Mouse (Mus musculus) hindbrain, embryonic 13.5 days (tissue): ENCODE data around the gene Col6a4. TPM values are rescaled to one million over a fixed set of nuclear protein-coding genes. Genes with fewer than 3 reads are reported as not detected.

Experiments
- ATAC-seq: fragments of 200-750 bp; cut with Nextera tagmentation; 2 replicates; pipeline ENCODE4 v1.8.0; 2017; ENCODE audit warnings: moderate TSS enrichment; ENCODE audit not compliant: low FRiP score
- H3K27ac ChIP-seq: fragments of 300-500 bp; sonication (generic); 2 replicates; pipeline ENCODE4 v1.5.1; 2015; ENCODE audit warnings: inconsistent platforms, mild to moderate bottlenecking, moderate library complexity
- H3K27me3 ChIP-seq: fragments of 300-500 bp; sonication (generic); 2 replicates; pipeline ENCODE4 v1.6.1; 2015; ENCODE audit warnings: mild to moderate bottlenecking, inconsistent platforms
- H3K36me3 ChIP-seq: fragments of 300-500 bp; sonication (generic); 2 replicates; pipeline ENCODE4 v1.6.1; 2015; ENCODE audit warnings: mild to moderate bottlenecking, inconsistent platforms
- H3K4me1 ChIP-seq: fragments of 300-500 bp; sonication (generic); replicated peaks from 2 replicates; pipeline ENCODE4 v1.6.1; 2015; ENCODE audit warnings: inconsistent platforms
- H3K4me2 ChIP-seq: fragments of 300-500 bp; sonication (generic); 2 replicates; pipeline ENCODE4 v1.6.1; 2015; ENCODE audit warnings: inconsistent platforms, mild to moderate bottlenecking, moderate library complexity
- H3K4me3 ChIP-seq: fragments of 300-500 bp; sonication (generic); 2 replicates; pipeline ENCODE4 v1.5.1; 2015; ENCODE audit warnings: mild to moderate bottlenecking, inconsistent platforms
- H3K9ac ChIP-seq: fragments of 300-500 bp; sonication (generic); 2 replicates; pipeline ENCODE4 v1.6.1; 2015; ENCODE audit warnings: mild to moderate bottlenecking, inconsistent platforms
- H3K9me3 ChIP-seq: fragments of 300-500 bp; sonication (generic); 2 replicates; pipeline ENCODE4 v1.6.1; 2016; ENCODE audit warnings: inconsistent platforms
- WGBS: fragments of 180-500 bp; shearing (Covaris S2); methylation state at CpG from one replicate; pipeline ENCODE4 v1.1.7; 2015; 5-methylcytosine and 5-hydroxymethylcytosine counted together
- polyA plus RNA-seq: library from polyadenylated mRNA; unstranded; fragments of >200 nt; fragmentation: Nextera tagmentation; extraction: Ambion mirVana; gene quantifications from 2 replicates; pipeline ENCODE4 v1.2.1, GENCODE M21; 2015

Col6a4 gene
- polyA plus RNA-seq, 1 experiment from 2014 or later, result 1.1 TPM

DNA sequence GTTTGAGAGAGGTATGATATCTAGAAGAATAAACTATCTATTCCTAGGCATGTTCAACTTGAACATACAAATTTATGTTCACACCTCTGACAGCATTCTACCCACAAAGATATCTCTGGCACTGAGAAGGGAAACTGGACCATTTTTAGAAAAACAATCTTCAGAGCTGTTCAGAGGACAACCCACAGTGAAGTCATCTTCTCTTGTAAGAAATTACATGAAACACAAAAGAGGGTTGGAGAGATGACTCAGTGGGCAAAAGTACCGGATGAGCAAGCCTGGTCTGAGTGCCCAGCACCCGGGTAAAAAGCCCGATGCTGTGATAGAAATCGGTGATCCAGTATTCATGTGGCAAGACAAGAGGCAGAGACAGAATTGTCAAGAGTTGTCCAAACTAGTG is 43.1 kb downstream of the Col6a4 start:
- Histone ChIP-seq H3K4me1 (no peaks in the 10 kb centered on the region), H3K9me3 (no peaks in the 10 kb centered on the region), H3K9ac (no peak overlapping the region), H3K27me3 (no peaks in the 10 kb centered on the region), H3K4me3 (no peak overlapping the region), H3K36me3 (no peaks in the 10 kb centered on the region), H3K4me2 (no peak overlapping the region), H3K27ac (no peak overlapping the region)
- ATAC-seq, result no peak
- 93% methylated on average over 4 of the region's 4 CpGs for WGBS

GRCm38 (mm10) chr9:106043921-106044503 is 52.6 kb downstream of the Col6a4 start:
- H3K4me3 ChIP-seq, result no peak overlapping the region
- H3K27ac ChIP-seq, result no peak overlapping the region
- 70% methylated on average over 9 of the region's 9 CpGs for WGBS
- no peaks in the 10 kb centered on the region for H3K4me1 ChIP-seq
- 0 out of 2 replicates have a peak overlapping the region, but pooled peaks have one; percentile 39 for H3K9ac ChIP-seq
- H3K9me3 ChIP-seq, result no peaks in the 10 kb centered on the region
- no peak overlapping the region for H3K4me2 ChIP-seq
- H3K27me3 ChIP-seq, result no peaks in the 10 kb centered on the region
- no peaks in the 10 kb centered on the region for H3K36me3 ChIP-seq
- no peak for ATAC-seq

DNA sequence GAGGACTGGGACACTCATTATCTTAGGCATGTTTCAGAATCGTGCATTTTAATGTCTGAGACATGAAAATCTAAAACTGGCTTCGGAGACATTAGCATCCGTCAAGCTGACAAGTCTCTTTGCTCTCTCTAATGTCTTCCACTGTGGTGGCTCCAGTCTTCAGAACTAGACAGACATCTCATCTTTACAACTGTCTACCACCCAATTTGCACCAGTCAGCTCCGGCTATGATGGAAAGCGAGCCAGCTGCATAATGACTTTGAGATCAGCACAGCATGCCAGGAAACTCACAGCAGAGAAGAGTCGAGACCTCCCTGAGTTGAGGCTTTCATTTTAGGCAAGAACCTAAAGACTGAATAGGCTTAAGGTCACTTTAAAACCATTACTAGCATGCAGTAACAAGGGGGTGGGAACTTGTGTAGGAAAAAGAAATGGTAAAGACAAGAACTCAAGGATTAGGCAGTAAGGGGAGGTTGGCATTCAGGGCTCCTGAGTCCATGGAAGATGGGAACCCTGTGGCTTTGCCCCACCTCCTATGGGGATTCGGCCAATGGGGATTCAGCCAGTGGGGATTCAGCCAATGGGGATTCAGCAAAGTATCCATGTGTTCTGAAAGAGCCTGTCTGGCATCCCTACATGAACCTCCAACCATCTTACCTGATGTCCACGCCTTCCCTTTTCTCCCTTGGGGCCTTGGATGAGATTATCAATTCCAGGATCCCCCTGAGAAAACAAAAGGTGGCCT is 56.5 kb downstream of the Col6a4 start:
- no peaks in the 10 kb centered on the region for H3K36me3 ChIP-seq
- no peak overlapping the region for H3K27ac ChIP-seq
- H3K4me2 ChIP-seq, result no peak overlapping the region
- no peak overlapping the region for H3K4me3 ChIP-seq
- 77% methylated on average over 8 of the region's 8 CpGs for WGBS
- H3K27me3 ChIP-seq, result no peaks in the 10 kb centered on the region
- no peak overlapping the region for H3K9ac ChIP-seq
- no peak for ATAC-seq
- H3K4me1 ChIP-seq, result no peaks in the 10 kb centered on the region
- no peaks in the 10 kb centered on the region for H3K9me3 ChIP-seq

DNA sequence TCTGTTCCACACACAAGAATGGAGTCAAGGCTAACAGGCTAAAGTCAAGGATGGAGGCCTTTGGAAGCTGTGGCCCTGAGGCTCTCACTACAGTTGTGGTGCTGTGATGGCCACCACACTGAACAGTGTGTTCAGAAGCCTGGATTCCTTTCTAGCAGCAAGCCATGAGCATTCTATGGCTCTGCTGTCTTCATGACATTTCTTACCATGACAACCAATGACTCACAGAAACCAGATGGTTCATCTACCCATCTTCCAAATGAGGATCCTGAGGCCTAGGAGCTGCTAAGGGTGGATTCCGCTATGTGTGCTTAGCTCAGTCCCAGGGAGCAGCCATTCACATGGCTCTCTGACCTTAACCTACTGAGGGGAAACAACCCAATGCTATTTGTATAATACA is 57.3 kb downstream of the Col6a4 start:
- no peaks in the 10 kb centered on the region for H3K36me3 ChIP-seq
- H3K27me3 ChIP-seq, result no peaks in the 10 kb centered on the region
- no peaks in the 10 kb centered on the region for H3K9me3 ChIP-seq
- ATAC-seq, result no peak
- no peak overlapping the region for H3K4me3 ChIP-seq
- H3K4me2 ChIP-seq, result no peak overlapping the region
- H3K4me1 ChIP-seq, result no peaks in the 10 kb centered on the region
- H3K9ac ChIP-seq, result no peak overlapping the region
- H3K27ac ChIP-seq, result no peak overlapping the region
- 70% methylated on average over 1 of the region's 1 CpGs for WGBS

- Histone ChIP-seq H3K9me3 (no peaks in the 10 kb centered on the region), H3K4me1 (no peaks in the 10 kb centered on the region), H3K36me3 (no peaks in the 10 kb centered on the region), H3K9ac (no peak overlapping the region), H3K4me3 (no peak overlapping the region), H3K4me2 (no peak overlapping the region), H3K27ac (no peak overlapping the region), H3K27me3 (no peaks in the 10 kb centered on the region)
- no peak for ATAC-seq
- 6% methylated on average over 4 of the region's 4 CpGs for WGBS
These were observed 57.7 kb downstream of the Col6a4 start for GRCm38 (mm10) chr9:106038865-106039264.

- no peaks in the 10 kb centered on the region for H3K4me1 ChIP-seq
- no peak overlapping the region for H3K27ac ChIP-seq
- H3K4me3 ChIP-seq, result no peak overlapping the region
- WGBS, result 87% methylated on average over 3 of the region's 3 CpGs
- H3K9ac ChIP-seq, result no peak overlapping the region
- H3K27me3 ChIP-seq, result no peaks in the 10 kb centered on the region
- no peaks in the 10 kb centered on the region for H3K9me3 ChIP-seq
- no peak for ATAC-seq
- H3K4me2 ChIP-seq, result no peak overlapping the region
- no peaks in the 10 kb centered on the region for H3K36me3 ChIP-seq
These were observed 80.9 kb downstream of the Col6a4 start for GRCm38 (mm10) chr9:106015666-106016065.

DNA sequence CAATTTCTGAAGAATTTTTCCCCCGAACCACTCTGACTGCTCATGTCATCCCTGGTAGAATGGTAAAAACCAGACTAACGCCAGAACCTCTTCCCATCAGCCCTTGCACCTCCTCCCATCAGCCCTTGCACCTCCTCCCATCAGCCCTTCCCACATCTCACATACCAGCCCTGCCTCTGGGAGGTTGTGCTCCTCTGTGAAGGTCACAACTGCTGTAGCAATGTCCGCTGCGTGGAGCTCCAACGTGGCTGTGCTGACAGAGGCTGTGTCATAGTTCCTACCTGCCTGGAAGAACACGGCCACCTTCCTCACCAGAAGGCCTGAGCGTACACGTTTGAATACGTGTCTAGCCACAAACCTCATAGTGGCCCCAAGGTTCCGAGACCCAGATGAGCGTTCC is 83.4 kb downstream of the Col6a4 start:
- ATAC-seq, result no peak
- no peak overlapping the region for H3K4me2 ChIP-seq
- H3K36me3 ChIP-seq, result no peaks in the 10 kb centered on the region
- no peak overlapping the region for H3K9ac ChIP-seq
- 94% methylated on average over 11 of the region's 11 CpGs for WGBS
- H3K27me3 ChIP-seq, result no peaks in the 10 kb centered on the region
- no peak overlapping the region for H3K27ac ChIP-seq
- no peaks in the 10 kb centered on the region for H3K9me3 ChIP-seq
- no peak overlapping the region for H3K4me3 ChIP-seq
- H3K4me1 ChIP-seq, result no peaks in the 10 kb centered on the region

DNA sequence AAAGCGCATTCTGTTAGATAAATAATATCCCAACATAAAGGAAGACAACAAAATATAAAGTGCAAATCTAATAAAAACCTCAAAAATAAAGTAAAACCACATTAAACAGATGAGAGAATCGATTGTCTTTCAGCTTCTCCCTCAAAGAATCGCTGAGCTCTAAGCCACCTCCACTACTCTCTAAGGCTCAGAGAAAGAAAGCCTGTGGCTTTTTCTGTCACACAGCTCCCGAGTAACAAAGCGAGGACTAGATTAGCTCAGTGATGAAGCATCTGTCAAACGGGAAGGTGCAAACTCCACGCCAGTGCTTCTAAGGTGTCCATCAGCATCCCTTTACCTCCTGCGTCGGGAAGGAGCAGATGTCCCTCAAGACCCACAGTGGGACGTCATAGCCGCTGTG is 98.6 kb downstream of the Col6a4 start:
- no peaks in the 10 kb centered on the region for H3K4me1 ChIP-seq
- H3K9me3 ChIP-seq, result no peaks in the 10 kb centered on the region
- no peaks in the 10 kb centered on the region for H3K27me3 ChIP-seq
- no peak for ATAC-seq
- H3K4me2 ChIP-seq, result no peak overlapping the region
- H3K9ac ChIP-seq, result no peak overlapping the region
- H3K4me3 ChIP-seq, result no peak overlapping the region
- H3K27ac ChIP-seq, result no peak overlapping the region
- no peaks in the 10 kb centered on the region for H3K36me3 ChIP-seq
- 65% methylated on average over 11 of the region's 11 CpGs for WGBS

DNA sequence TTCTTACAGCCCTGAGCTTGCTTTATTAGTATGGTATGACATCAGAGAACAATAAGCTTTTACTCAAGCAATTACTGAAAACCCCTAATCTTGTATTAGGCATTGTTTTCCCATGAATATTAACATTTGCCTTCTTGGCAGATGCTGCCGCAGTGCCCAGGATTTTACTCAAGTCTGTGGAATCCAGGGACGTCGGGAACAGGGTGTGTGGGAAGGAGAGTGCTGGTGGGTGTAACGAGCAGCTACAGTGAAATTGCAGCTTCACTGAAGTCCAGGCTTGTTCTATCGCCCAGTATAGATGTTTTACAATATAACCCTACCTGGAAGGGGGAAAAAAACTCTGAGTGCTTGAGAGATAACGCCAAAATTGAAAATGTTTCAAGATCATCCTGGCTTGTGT is 104.2 kb downstream of the Col6a4 start:
- Histone ChIP-seq H3K27ac (no peak overlapping the region), H3K36me3 (no peaks in the 10 kb centered on the region), H3K27me3 (no peaks in the 10 kb centered on the region), H3K4me2 (no peak overlapping the region), H3K4me3 (no peak overlapping the region), H3K9me3 (no peaks in the 10 kb centered on the region), H3K9ac (no peak overlapping the region), H3K4me1 (no peaks in the 10 kb centered on the region)
- no peak for ATAC-seq
- 83% methylated on average over 6 of the region's 6 CpGs for WGBS

DNA sequence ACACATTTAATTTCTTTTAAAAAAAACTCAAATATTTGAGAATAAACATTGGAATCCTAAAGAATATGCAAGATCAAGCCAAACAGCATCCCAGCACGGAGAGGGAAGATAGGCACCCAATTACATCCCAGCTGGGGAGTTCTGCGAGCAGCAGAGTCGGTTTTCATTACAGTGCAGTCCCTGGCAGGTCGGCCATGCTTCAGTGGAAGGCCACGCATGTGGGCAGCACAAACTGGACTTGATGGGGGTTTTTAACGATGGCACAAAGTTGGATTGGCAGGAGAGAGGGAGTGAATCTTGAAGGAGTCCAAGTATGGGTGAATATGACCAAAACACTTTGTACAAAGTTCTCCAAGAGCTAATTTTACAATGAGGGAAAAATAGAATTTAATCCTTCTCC is 106.5 kb downstream of the Col6a4 start:
- no peak for ATAC-seq
- WGBS, result 71% methylated on average over 6 of the region's 6 CpGs
- peaks cover 5% of the 10 kb centered on the region for H3K4me1 ChIP-seq

GRCm38 (mm10) chr9:105989468-105989867 is 107.1 kb downstream of the Col6a4 start:
- H3K27me3 ChIP-seq, result no peaks in the 10 kb centered on the region
- H3K4me2 ChIP-seq, result no peak overlapping the region
- H3K9ac ChIP-seq, result no peak overlapping the region
- peaks cover 11% of the 10 kb centered on the region for H3K4me1 ChIP-seq
- no peak for ATAC-seq
- no peak overlapping the region for H3K27ac ChIP-seq
- H3K4me3 ChIP-seq, result no peak overlapping the region
- WGBS, result 75% methylated on average over 6 of the region's 6 CpGs
- H3K9me3 ChIP-seq, result no peaks in the 10 kb centered on the region
- no peaks in the 10 kb centered on the region for H3K36me3 ChIP-seq

More for the DNA sequence above, 106.5 kb downstream of the Col6a4 start:
- Histone ChIP-seq H3K4me3 (no peak overlapping the region), H3K9ac (no peak overlapping the region), H3K4me2 (no peak overlapping the region), H3K27ac (no peak overlapping the region), H3K36me3 (no peaks in the 10 kb centered on the region), H3K27me3 (no peaks in the 10 kb centered on the region), H3K9me3 (no peaks in the 10 kb centered on the region)

- ATAC-seq, result no peak; the same call in 1 of the 2 replicates
- 63% methylated on average over 8 of the region's 8 CpGs for WGBS
- no peak overlapping the region for H3K4me3 ChIP-seq
- H3K27me3 ChIP-seq, result no peaks in the 10 kb centered on the region
- H3K36me3 ChIP-seq, result no peaks in the 10 kb centered on the region
- H3K4me1 ChIP-seq, result peaks cover 12% of the 10 kb centered on the region
- H3K9ac ChIP-seq, result no peak overlapping the region
- H3K9me3 ChIP-seq, result no peaks in the 10 kb centered on the region
- no peak overlapping the region for H3K27ac ChIP-seq
- no peak overlapping the region for H3K4me2 ChIP-seq
These were observed 108.5 kb downstream of the Col6a4 start for GRCm38 (mm10) chr9:105988096-105988495.

DNA sequence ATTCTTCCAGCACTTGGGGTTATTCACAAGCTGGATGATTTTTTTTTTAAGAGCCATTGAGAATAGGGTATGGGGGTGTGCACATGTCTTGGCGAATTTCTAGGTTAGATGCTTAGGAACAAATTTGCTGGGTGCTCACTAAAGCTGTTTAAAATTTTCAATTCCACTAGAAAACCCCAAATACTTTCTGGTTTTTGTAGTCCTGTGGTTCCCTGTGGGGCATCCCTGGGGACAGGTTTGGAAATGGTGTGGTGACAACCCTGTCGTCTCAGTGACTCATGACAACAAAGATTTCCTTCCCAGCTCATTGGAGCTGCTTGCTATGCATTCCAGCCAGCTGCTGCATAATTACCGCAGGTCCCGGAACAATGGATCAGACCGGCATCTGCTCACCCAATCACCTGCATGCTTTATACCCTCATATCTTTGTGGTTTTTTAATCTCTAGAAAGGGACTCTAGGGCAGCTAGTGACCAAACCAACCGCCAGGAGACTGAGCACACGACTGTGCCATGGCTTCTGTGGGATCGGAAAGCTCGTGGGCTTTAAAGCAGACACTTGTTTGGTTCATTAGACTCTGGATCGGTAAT is 111.6 kb downstream of the Col6a4 start:
- peak overlapping the region; percentile 17 for H3K4me3 ChIP-seq
- peak; percentile 58; the same call in 1 of the 2 replicates for ATAC-seq
- H3K9ac ChIP-seq, result peak overlapping the region; percentile 53; the same call in 1 of the 2 replicates

More for the DNA sequence above, 111.6 kb downstream of the Col6a4 start:
- no peaks in the 10 kb centered on the region for H3K27me3 ChIP-seq
- H3K27ac ChIP-seq, result peak overlapping the region; percentile 77
- WGBS, result 19% methylated on average over 10 of the region's 10 CpGs
- H3K4me1 ChIP-seq, result peaks cover 12% of the 10 kb centered on the region
- peak overlapping the region; percentile 42 for H3K4me2 ChIP-seq
- no peaks in the 10 kb centered on the region for H3K9me3 ChIP-seq
- H3K36me3 ChIP-seq, result no peaks in the 10 kb centered on the region
